21 mouse cellular contexts compared by ENCODE assay signal in the genomic region with DNA sequence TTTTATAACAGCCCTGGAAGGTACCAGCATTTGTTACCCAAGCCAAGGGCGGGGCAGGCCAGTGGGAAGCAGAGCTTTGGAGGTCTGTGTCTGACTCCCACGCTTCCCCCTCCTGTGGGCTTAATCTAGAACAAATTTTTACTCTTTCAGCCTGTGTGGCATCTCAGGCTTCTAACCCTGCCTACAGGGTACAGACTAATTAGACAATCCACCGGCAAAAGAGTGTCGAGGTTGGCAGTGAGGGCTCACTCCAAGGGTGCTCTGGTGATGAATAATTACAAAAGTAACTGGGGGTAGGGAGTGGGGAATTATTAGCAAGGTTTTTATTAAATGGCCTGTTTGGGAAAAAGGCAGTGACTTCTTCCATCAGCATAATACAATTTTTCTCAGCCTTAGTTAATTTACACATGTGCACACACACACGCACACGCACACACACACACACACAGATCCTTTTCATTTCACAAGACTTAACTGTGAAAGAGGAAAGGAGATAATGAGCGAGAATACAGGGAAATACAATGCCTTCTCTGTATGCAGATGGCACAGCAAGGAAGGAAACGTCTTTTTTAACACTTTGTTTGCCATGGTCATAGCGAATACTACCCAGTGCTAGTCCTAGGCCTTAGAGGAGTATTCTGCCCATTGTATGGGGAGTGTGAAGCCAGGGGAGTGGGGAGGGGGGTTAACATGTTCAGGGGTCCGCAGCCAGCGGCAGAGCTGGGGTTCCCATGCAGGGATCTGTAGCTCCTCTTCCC.
DNase-seq lines count a peak whose midpoint lies in the region; ATAC-seq lines count a peak whose summit lies in the region.
"Had no signal": no experiment of that assay in that cellular context is flagged by ENCODE, and none has a peak within 500 bp of the region (broad histone marks: within the 10 kb centered on the region; RNA-seq: fewer than 3 reads in every experiment).

No protein-coding gene starts in this region.

- no peak for DNase-seq in hindbrain, embryonic 10.5 days (ENCODE audit: low spot score)
- peak; percentile 55 for DNase-seq in Muller cell, postnatal 12 days (ENCODE audit: inconsistent ontology term)
- DNase-seq in left cerebral cortex, postnatal 36 days (ENCODE audit: low spot score in 2 of 2): no peak
- DNase-seq in adrenal gland, adult 18-20 months (ENCODE audit: low spot score in 2 of 2): no peak
- DNase-seq: cerebellum, adult 11 months; heart, postnatal 36 days; kidney, adult 2 months; kidney, postnatal 25 days; lung, postnatal 10 days; right cerebral cortex, postnatal 25 days; thymus, postnatal 25 days had no signal

- peaks cover 50% of the 10 kb centered on the region for H3K36me3 ChIP-seq in hindbrain, embryonic 10.5 days
- H3K36me3 ChIP-seq in hindbrain, embryonic 12.5 days: peaks cover 29% of the 10 kb centered on the region
- peaks cover 20% of the 10 kb centered on the region for H3K36me3 ChIP-seq in forebrain, embryonic 15.5 days
- peaks cover 12% of the 10 kb centered on the region; the same call in 1 of the 2 replicates for H3K36me3 ChIP-seq in hindbrain, embryonic 16.5 days (ENCODE audit: control insufficient read depth, insufficient read depth, low read length)
- H3K36me3 ChIP-seq in intestine, embryonic 15.5 days: peaks cover 24% of the 10 kb centered on the region
- H3K36me3 ChIP-seq: G1E had no signal

- no peak overlapping the region for H3K9ac ChIP-seq in hindbrain, embryonic 12.5 days
- H3K9ac ChIP-seq in forebrain, embryonic 15.5 days (replicated peaks): no peak overlapping the region
- H3K9ac ChIP-seq in hindbrain, embryonic 16.5 days (ENCODE audit: low read depth, low read length): no peak overlapping the region
- no peak overlapping the region for H3K9ac ChIP-seq in intestine, embryonic 15.5 days
- H3K9ac ChIP-seq: heart, embryonic 13.5 days; limb, embryonic 15.5 days had no signal

- H3K27ac ChIP-seq in hindbrain, embryonic 10.5 days: 0 out of 2 replicates have a peak overlapping the region, but pooled peaks have one; percentile 9
- no peak overlapping the region; the same call in none of the 2 replicates for H3K27ac ChIP-seq in hindbrain, embryonic 12.5 days
- H3K27ac ChIP-seq in forebrain, embryonic 15.5 days (replicated peaks): peak overlapping the region; percentile 44
- H3K27ac ChIP-seq in hindbrain, embryonic 16.5 days (ENCODE audit: low read depth, low read length): no peak overlapping the region
- H3K27ac ChIP-seq in intestine, embryonic 15.5 days: no peak overlapping the region
- H3K27ac ChIP-seq: heart, embryonic 13.5 days; limb, embryonic 15.5 days; stomach, postnatal 0 days had no signal

- H3K4me3 ChIP-seq in hindbrain, embryonic 10.5 days: no peak overlapping the region
- H3K4me3 ChIP-seq in hindbrain, embryonic 12.5 days: no peak overlapping the region
- no peak overlapping the region for H3K4me3 ChIP-seq in forebrain, embryonic 15.5 days
- H3K4me3 ChIP-seq in hindbrain, embryonic 16.5 days (ENCODE audit: low read length): no peak overlapping the region
- no peak overlapping the region for H3K4me3 ChIP-seq in intestine, embryonic 15.5 days (replicated peaks)
- H3K4me3 ChIP-seq: erythroblast, embryonic 14.5 days; heart, embryonic 13.5 days; limb, embryonic 15.5 days had no signal

- H3K4me1 ChIP-seq in hindbrain, embryonic 10.5 days (replicated peaks): peaks cover 10% of the 10 kb centered on the region
- H3K4me1 ChIP-seq in hindbrain, embryonic 12.5 days: peaks cover 10% of the 10 kb centered on the region; the same call in 1 of the 2 replicates
- peaks cover 13% of the 10 kb centered on the region for H3K4me1 ChIP-seq in forebrain, embryonic 15.5 days
- H3K4me1 ChIP-seq in hindbrain, embryonic 16.5 days (ENCODE audit: control insufficient read depth, insufficient read depth, low read depth, low read length): peaks cover 4% of the 10 kb centered on the region; the same call in 1 of the 2 replicates
- H3K4me1 ChIP-seq in intestine, embryonic 15.5 days (replicated peaks): no peaks in the 10 kb centered on the region
- H3K4me1 ChIP-seq: limb, embryonic 15.5 days had no signal

- no peaks in the 10 kb centered on the region for H3K9me3 ChIP-seq in hindbrain, embryonic 10.5 days
- no peaks in the 10 kb centered on the region for H3K9me3 ChIP-seq in hindbrain, embryonic 12.5 days (replicated peaks)
- H3K9me3 ChIP-seq in forebrain, embryonic 15.5 days: no peaks in the 10 kb centered on the region
- H3K9me3 ChIP-seq in hindbrain, embryonic 16.5 days (ENCODE audit: control insufficient read depth, low read length): no peaks in the 10 kb centered on the region
- no peaks in the 10 kb centered on the region for H3K9me3 ChIP-seq in intestine, embryonic 15.5 days
- H3K9me3 ChIP-seq: heart, embryonic 13.5 days; limb, embryonic 15.5 days had no signal

- intact Hi-C loops in left cerebral cortex, postnatal 36 days (cut with DNase I): loop anchor here (10.0 kb wide), 1 partner anchor 181 kb away; no protein-coding TSS in a partner anchor

- ATAC-seq in hindbrain, embryonic 12.5 days (ENCODE audit: low FRiP score): no peak; the same call in 1 of the 2 replicates
- peak; percentile 78; the same call in 1 of the 2 replicates for ATAC-seq in forebrain, embryonic 15.5 days (replicated peaks)
- ATAC-seq in hindbrain, embryonic 16.5 days: peak; percentile 45; the same call in 1 of the 2 replicates
- no peak for ATAC-seq in intestine, embryonic 15.5 days
- ATAC-seq: CD4-positive, CD25-positive, alpha-beta regulatory T cell, adult 4 months had no signal

- H3K27me3 ChIP-seq in hindbrain, embryonic 10.5 days (ENCODE audit: insufficient read depth, poor library complexity, severe bottlenecking): no peaks in the 10 kb centered on the region
- H3K27me3 ChIP-seq in hindbrain, embryonic 12.5 days: no peaks in the 10 kb centered on the region
- H3K27me3 ChIP-seq in forebrain, embryonic 15.5 days: no peaks in the 10 kb centered on the region
- no peaks in the 10 kb centered on the region for H3K27me3 ChIP-seq in hindbrain, embryonic 16.5 days (replicated peaks; ENCODE audit: control insufficient read depth, insufficient read depth, low read length)
- no peaks in the 10 kb centered on the region for H3K27me3 ChIP-seq in intestine, embryonic 15.5 days (replicated peaks)
- H3K27me3 ChIP-seq: heart, embryonic 13.5 days; limb, embryonic 15.5 days had no signal

- 64% methylated on average over 11 of the region's 11 CpGs for WGBS in hindbrain, embryonic 10.5 days
- WGBS in hindbrain, embryonic 12.5 days: 52% methylated on average over 11 of the region's 11 CpGs
- WGBS in forebrain, embryonic 15.5 days: 28% methylated on average over 11 of the region's 11 CpGs
- 42% methylated on average over 11 of the region's 11 CpGs for WGBS in hindbrain, embryonic 16.5 days
- 71% methylated on average over 11 of the region's 11 CpGs for WGBS in intestine, embryonic 15.5 days

- no peak overlapping the region for H3K4me2 ChIP-seq in hindbrain, embryonic 12.5 days (replicated peaks)
- H3K4me2 ChIP-seq in forebrain, embryonic 15.5 days (replicated peaks): no peak overlapping the region
- H3K4me2 ChIP-seq in hindbrain, embryonic 16.5 days (ENCODE audit: low read length): no peak overlapping the region
- no peak overlapping the region for H3K4me2 ChIP-seq in intestine, embryonic 15.5 days (replicated peaks)
- H3K4me2 ChIP-seq: heart, embryonic 13.5 days; limb, embryonic 15.5 days had no signal

Comparison
In these comparisons a context has a peak if more than half of its experiments do, and no peak if none do; other contexts are left out.
1. H3K27ac ChIP-seq: peak in hindbrain, embryonic 10.5 days (single experiment) and forebrain, embryonic 15.5 days (single experiment); none in hindbrain, embryonic 12.5 days (single experiment), hindbrain, embryonic 16.5 days (single experiment) and intestine, embryonic 15.5 days (single experiment).
2. ATAC-seq: peak in forebrain, embryonic 15.5 days (single experiment) and hindbrain, embryonic 16.5 days (single experiment); none in hindbrain, embryonic 12.5 days (single experiment) and intestine, embryonic 15.5 days (single experiment).